Comparison of ENCODE assay signal across 14 mouse cellular contexts in the genomic region with DNA sequence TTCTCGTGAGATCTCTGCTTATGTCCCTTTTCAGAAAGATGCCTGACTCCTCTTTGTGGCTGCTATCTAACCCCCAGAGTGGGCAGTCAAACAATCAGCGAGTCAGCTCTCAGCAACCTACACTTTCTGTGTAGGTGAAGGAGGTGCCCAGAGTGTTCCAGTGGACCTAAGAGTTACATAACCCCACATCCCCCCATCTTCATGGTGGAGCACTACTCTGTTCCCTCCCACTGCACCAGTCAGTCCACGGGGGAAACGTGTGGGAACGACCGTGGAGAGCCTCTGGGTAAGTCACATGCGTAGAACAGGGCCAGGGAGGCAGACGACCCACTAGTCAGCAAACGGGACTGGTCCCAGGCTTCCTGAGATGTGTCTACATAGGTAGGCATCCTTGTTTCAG. TPM values are rescaled to one million over a fixed set of nuclear protein-coding genes. Genes with fewer than 3 reads are reported as not detected.
DNase-seq lines count a peak whose midpoint lies in the region; ATAC-seq and TF ChIP-seq lines count a peak whose summit lies in the region.
"Had no signal": no experiment of that assay in that cellular context is flagged by ENCODE, and none has a peak within 500 bp of the region (broad histone marks: within the 10 kb centered on the region; RNA-seq: fewer than 3 reads in every experiment).

No protein-coding gene starts in this region.

- H3K4me3 ChIP-seq in forebrain, embryonic 10.5 days: no peak overlapping the region
- H3K4me3 ChIP-seq in hindbrain, embryonic 12.5 days: no peak overlapping the region
- no peak overlapping the region for H3K4me3 ChIP-seq in midbrain, embryonic 14.5 days (replicated peaks; ENCODE audit: low read depth, low read length)
- no peak overlapping the region for H3K4me3 ChIP-seq in liver, postnatal 0 days (ENCODE audit: low read depth, low read length)
- H3K4me3 ChIP-seq: heart, embryonic 13.5 days had no signal

- peaks cover 25% of the 10 kb centered on the region for H3K4me1 ChIP-seq in forebrain, embryonic 10.5 days
- H3K4me1 ChIP-seq in hindbrain, embryonic 12.5 days: peaks cover 38% of the 10 kb centered on the region
- peaks cover 30% of the 10 kb centered on the region for H3K4me1 ChIP-seq in midbrain, embryonic 14.5 days (ENCODE audit: control insufficient read depth, insufficient read depth, low read length)
- H3K4me1 ChIP-seq in liver, postnatal 0 days (ENCODE audit: insufficient read depth): peaks cover 3% of the 10 kb centered on the region; the same call in 1 of the 2 replicates

- H3K36me3 ChIP-seq in forebrain, embryonic 10.5 days (replicated peaks): peaks cover 27% of the 10 kb centered on the region
- H3K36me3 ChIP-seq in hindbrain, embryonic 12.5 days: peaks cover 36% of the 10 kb centered on the region
- peaks cover 46% of the 10 kb centered on the region for H3K36me3 ChIP-seq in midbrain, embryonic 14.5 days (ENCODE audit: control insufficient read depth, insufficient read depth, low read length)
- H3K36me3 ChIP-seq in liver, postnatal 0 days (replicated peaks; ENCODE audit: insufficient read depth, low read length): no peaks in the 10 kb centered on the region
- H3K36me3 ChIP-seq: heart, embryonic 13.5 days had no signal

- H3K27me3 ChIP-seq in forebrain, embryonic 10.5 days (ENCODE audit: poor library complexity, severe bottlenecking): no peaks in the 10 kb centered on the region
- no peaks in the 10 kb centered on the region for H3K27me3 ChIP-seq in hindbrain, embryonic 12.5 days
- H3K27me3 ChIP-seq in midbrain, embryonic 14.5 days (ENCODE audit: control insufficient read depth, insufficient read depth, low read length): no peaks in the 10 kb centered on the region
- H3K27me3 ChIP-seq in liver, postnatal 0 days (ENCODE audit: insufficient read depth, low read length): no peaks in the 10 kb centered on the region
- H3K27me3 ChIP-seq: heart, embryonic 13.5 days had no signal

- DNase-seq in brain, adult 2 months (ENCODE audit: low read depth, low spot score): peak; percentile 61
- no peak for DNase-seq in forebrain, embryonic 10.5 days (ENCODE audit: extremely low spot score, low spot score)
- no peak for DNase-seq in midbrain, embryonic 14.5 days
- no peak for DNase-seq in liver, postnatal 0 days
- no peak for DNase-seq in urinary bladder, postnatal 25 days (ENCODE audit: low spot score)
- no peak for DNase-seq in cerebellum, adult 11-12 months
- DNase-seq: cerebellum, adult 11 months; gastrocnemius, postnatal 25 days; right cerebral cortex, postnatal 25 days had no signal

- TF ChIP-seq EP300 in liver, postnatal 0 days (IDR thresholded peaks at IDR 0.05; ENCODE audit: low read depth): no peak

- H3K9ac ChIP-seq in hindbrain, embryonic 12.5 days: no peak overlapping the region
- H3K9ac ChIP-seq in midbrain, embryonic 14.5 days (replicated peaks; ENCODE audit: low read length): peak overlapping the region; percentile 20; the same call in 1 of the 2 replicates
- no peak overlapping the region for H3K9ac ChIP-seq in liver, postnatal 0 days (replicated peaks)
- H3K9ac ChIP-seq: heart, embryonic 13.5 days had no signal

- no peak for TF ChIP-seq CTCF in liver, postnatal 0 days (IDR thresholded peaks at IDR 0.05; ENCODE audit: low read depth)

- no peaks in the 10 kb centered on the region for H3K9me3 ChIP-seq in forebrain, embryonic 10.5 days
- H3K9me3 ChIP-seq in hindbrain, embryonic 12.5 days (replicated peaks): no peaks in the 10 kb centered on the region
- no peaks in the 10 kb centered on the region for H3K9me3 ChIP-seq in midbrain, embryonic 14.5 days (ENCODE audit: control insufficient read depth, low read length)
- H3K9me3 ChIP-seq in liver, postnatal 0 days (ENCODE audit: low read length): no peaks in the 10 kb centered on the region
- H3K9me3 ChIP-seq: heart, embryonic 13.5 days had no signal

- H3K27ac ChIP-seq in forebrain, embryonic 10.5 days: 0 out of 2 replicates have a peak overlapping the region, but pooled peaks have one; percentile 51
- peak overlapping the region; percentile 89 for H3K27ac ChIP-seq in hindbrain, embryonic 12.5 days
- H3K27ac ChIP-seq in midbrain, embryonic 14.5 days (replicated peaks; ENCODE audit: low read depth, low read length): peak overlapping the region; percentile 92
- H3K27ac ChIP-seq in liver, postnatal 0 days (ENCODE audit: low read depth): no peak overlapping the region
- H3K27ac ChIP-seq: heart, embryonic 13.5 days had no signal

- ATAC-seq in hindbrain, embryonic 12.5 days (ENCODE audit: low FRiP score): no peak
- ATAC-seq in midbrain, embryonic 14.5 days (ENCODE audit: low FRiP score, low TSS enrichment): no peak
- no peak for ATAC-seq in liver, postnatal 0 days
- ATAC-seq: CD4-positive, CD25-positive, alpha-beta regulatory T cell, adult 4 months had no signal

- 83% methylated on average over 9 of the region's 9 CpGs for WGBS in forebrain, embryonic 10.5 days
- WGBS in hindbrain, embryonic 12.5 days: 72% methylated on average over 9 of the region's 9 CpGs
- WGBS in midbrain, embryonic 14.5 days: 75% methylated on average over 9 of the region's 9 CpGs
- WGBS in liver, postnatal 0 days (ENCODE audit: insufficient replicate concordance): 86% methylated on average over 9 of the region's 9 CpGs

- H3K4me2 ChIP-seq in hindbrain, embryonic 12.5 days (replicated peaks): no peak overlapping the region
- no peak overlapping the region for H3K4me2 ChIP-seq in midbrain, embryonic 14.5 days (ENCODE audit: low read length)
- H3K4me2 ChIP-seq in liver, postnatal 0 days (ENCODE audit: low read depth, low read length): no peak overlapping the region
- H3K4me2 ChIP-seq: heart, embryonic 13.5 days had no signal

RNA-seq across cellular contexts. Expression of gene Fndc9, which starts 16.0 kb away (rescaled TPM):
- 0.43 and 0.66 TPM in 2 replicates for polyA plus RNA-seq in forebrain, embryonic 10.5 days (2016; fragmentation: Nextera tagmentation; extraction: Ambion mirVana)
- polyA plus RNA-seq in hindbrain, embryonic 12.5 days (2016; fragmentation: Nextera tagmentation; extraction: Ambion mirVana): 1.1 TPM in 2 replicates
- 7.9 and 8.7 TPM in 2 replicates for polyA plus RNA-seq in midbrain, embryonic 14.5 days (2014; fragmentation: Nextera tagmentation; extraction: Ambion mirVana)
- polyA plus RNA-seq in liver, postnatal 0 days (2015; fragmentation: Nextera tagmentation; extraction: Ambion mirVana): 0.06 and 0.13 TPM in 2 replicates
- polyA plus RNA-seq: kidney, embryonic 14.5 days; liver, adult 2 months had no signal

RNA-seq across cellular contexts. Expression of gene Nipal4, which starts 53.1 kb away (rescaled TPM):
- polyA plus RNA-seq in forebrain, embryonic 10.5 days (2016; fragmentation: Nextera tagmentation; extraction: Ambion mirVana): 1.6 and 1.7 TPM in 2 replicates
- 0.72 and 0.90 TPM in 2 replicates for polyA plus RNA-seq in hindbrain, embryonic 12.5 days (2016; fragmentation: Nextera tagmentation; extraction: Ambion mirVana)
- 0.72 TPM in 1 of 2 replicates, not detected in the other for polyA plus RNA-seq in midbrain, embryonic 14.5 days (2014; fragmentation: Nextera tagmentation; extraction: Ambion mirVana)
- polyA plus RNA-seq in liver, postnatal 0 days (2015; fragmentation: Nextera tagmentation; extraction: Ambion mirVana): not detected in 2 replicates
- polyA plus RNA-seq: liver, adult 2 months had no signal
